Mouse (Mus musculus) liver, postnatal 0 days (tissue): ENCODE measurements around the gene Slc13a3.

Source experiments
- CTCF ChIP-seq: sonication (generic); IDR thresholded peaks from 2 replicates; pipeline ENCODE4 v1.5.1; 2016; ENCODE audit warnings: antibody characterized with exemption, low read depth
- EP300 ChIP-seq: IDR thresholded peaks from 2 replicates; pipeline ENCODE4 v1.6.1; 2016; ENCODE audit warnings: antibody characterized with exemption, low read depth, mild to moderate bottlenecking

GRCm38 (mm10) chr2:165512426-165512825 is 39.4 kb upstream of the Slc13a3 start:
- TF ChIP-seq CTCF, result no peak
- TF ChIP-seq EP300, result no peak
